Mouse (Mus musculus) adrenal gland, postnatal 14 days (tissue): Measurements from ENCODE around the gene Pla2g7. TPM values are rescaled to one million over a fixed set of nuclear protein-coding genes. Genes with fewer than 3 reads are reported as not detected.

Experiments used
- DNase-seq: peaks from one replicate; pipeline ENCODE4 v3.0.0; 2021; ENCODE audit warnings: mixed read lengths
- total RNA-seq: library from RNA; stranded (reverse); gene quantifications from 2 replicates; pipeline ENCODE4 v1.2.3, GENCODE M21; 2021

Pla2g7 gene
- total RNA-seq, 1 experiment from 2014 or later = 23.3 TPM

GRCm38 (mm10) chr17:43646925-43647324, 79.0 kb downstream of the Pla2g7 start:
- DNase-seq = no peak

DNA sequence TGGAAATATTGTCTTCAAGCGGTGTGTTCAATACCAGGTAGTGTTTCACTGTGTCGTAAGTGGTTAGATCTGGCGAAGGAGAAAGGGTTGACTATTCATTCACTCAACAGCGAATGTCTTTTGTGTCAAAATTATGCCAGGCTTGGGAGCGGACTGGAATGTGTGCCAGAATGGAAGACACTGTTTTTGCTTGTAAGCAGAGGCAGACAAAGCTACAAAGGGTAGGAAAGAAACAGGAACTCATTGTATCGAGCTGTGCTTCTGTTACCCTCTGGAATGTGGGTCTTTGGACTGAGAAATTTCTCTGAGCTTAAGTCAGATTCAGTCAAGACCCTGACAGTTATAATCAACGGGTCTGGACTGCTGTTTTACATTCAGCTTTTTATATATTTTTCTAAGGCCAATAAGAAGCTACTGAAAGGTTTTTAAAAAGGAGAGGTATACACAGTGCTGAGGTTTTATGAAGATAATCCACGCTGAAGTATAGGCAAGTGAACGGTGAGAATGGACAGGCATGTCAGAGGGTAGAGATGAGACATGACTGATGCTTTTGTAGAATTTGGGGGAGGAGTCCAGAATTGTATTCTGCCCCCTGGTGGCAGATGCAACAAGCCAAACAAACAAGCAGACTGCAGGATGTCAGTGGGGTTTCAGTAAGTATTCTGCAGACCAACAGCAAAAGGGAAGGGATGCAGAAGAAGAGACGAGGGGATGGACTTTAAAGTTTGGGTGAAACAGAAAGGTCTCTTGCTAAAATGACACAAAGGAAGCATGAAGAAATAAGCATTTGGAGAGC, 81.9 kb downstream of the Pla2g7 start:
- DNase-seq = peak; percentile 10

DNA sequence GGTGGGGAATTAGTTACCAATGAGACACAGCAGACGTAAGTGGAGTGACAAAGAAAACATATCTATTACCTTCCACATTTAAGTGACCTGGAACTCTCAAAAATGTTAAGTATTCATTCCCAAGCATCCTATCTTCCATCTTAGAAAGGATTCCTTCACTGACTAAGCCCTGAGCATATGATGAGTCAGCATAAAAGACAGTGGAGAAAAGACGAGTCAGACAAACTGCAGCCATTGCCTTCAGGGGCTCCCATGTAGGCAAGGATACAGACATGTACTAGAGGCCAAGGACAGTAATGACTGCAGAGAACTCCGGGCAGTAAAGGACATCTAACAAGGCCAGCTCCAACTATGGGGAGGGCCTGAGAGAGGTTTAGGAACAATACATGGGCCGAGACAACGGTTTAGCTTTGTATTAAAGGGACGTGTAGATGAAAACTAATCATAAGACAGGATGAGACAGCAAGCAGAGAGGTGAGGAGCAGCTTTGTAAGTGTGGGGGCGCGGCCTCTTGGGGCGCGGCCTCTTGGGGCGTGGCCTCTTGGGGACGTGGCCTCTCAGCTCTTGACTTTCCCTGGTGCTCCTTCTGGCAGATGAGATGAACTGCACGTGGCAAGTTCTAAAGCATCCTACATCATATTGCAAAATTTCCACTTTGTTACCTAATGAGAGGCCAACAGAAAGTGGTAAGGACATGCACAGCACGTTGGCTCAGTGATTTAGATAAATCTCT, 83.6 kb downstream of the Pla2g7 start:
- DNase-seq = peak; percentile 10

Other genes with a start within 250 kb of the Pla2g7 start
- 151 and 182 TPM in 2 replicates for gene Adgrf5, start 207.6 kb upstream of the Pla2g7 start, total RNA-seq
- gene Mep1a, start 65.3 kb upstream of the Pla2g7 start, total RNA-seq = 0.15 TPM in 1 of 2 replicates, not detected in the other
- gene Ankrd66, start 24.5 kb upstream of the Pla2g7 start, total RNA-seq = not detected in 2 replicates
- gene Tdrd6, start 62.2 kb downstream of the Pla2g7 start, total RNA-seq = not detected in 2 replicates
- gene Slc25a27, start 99.1 kb downstream of the Pla2g7 start, total RNA-seq = 3.1 and 4.6 TPM in 2 replicates
- 6.3 and 12.3 TPM in 2 replicates for gene Cyp39a1, start 99.3 kb downstream of the Pla2g7 start, total RNA-seq
- gene Rcan2, start 233.3 kb downstream of the Pla2g7 start, total RNA-seq = 4.3 and 5.9 TPM in 2 replicates